Mouse (Mus musculus) midbrain, embryonic 10.5 days (tissue): ENCODE measurements at regions not wholly inside any gene's neighbourhood (a gene's known extent, or its start where the extent isn't known, plus 50 kb on each side); places are given as distances from the start of the nearest gene placed in this dataset.
A peak's percentile ranks its signal among the peaks of the same experiment; 100 is the strongest.
"Not testable (repeated sequence)": the region's sequence is repeated elsewhere in the genome, so short reads cannot be mapped to it uniquely, and the experiment has no call there.

Experiments
- DNase-seq: peaks from one replicate; pipeline ENCODE4 v3.0.0-alpha.2; 2017; ENCODE audit warnings: low spot score
- H3K27ac ChIP-seq: fragments of 300-500 bp; sonication (generic); replicated peaks from 2 replicates; pipeline ENCODE4 v1.5.1; 2016; ENCODE audit warnings: mild to moderate bottlenecking
- H3K27me3 ChIP-seq: fragments of 300-500 bp; sonication (generic); 2 replicates; pipeline ENCODE4 v1.6.1; 2016; ENCODE audit warnings: low read depth, mild to moderate bottlenecking; ENCODE audit not compliant: poor library complexity, severe bottlenecking
- H3K36me3 ChIP-seq: fragments of 300-500 bp; sonication (generic); 2 replicates; pipeline ENCODE4 v1.6.1; 2016; ENCODE audit warnings: mild to moderate bottlenecking, moderate library complexity
- H3K4me1 ChIP-seq: fragments of 300-500 bp; sonication (generic); 2 replicates; pipeline ENCODE4 v1.6.1; 2016
- H3K4me3 ChIP-seq: fragments of 300-500 bp; sonication (generic); 2 replicates; pipeline ENCODE4 v1.5.1; 2016; ENCODE audit warnings: mild to moderate bottlenecking, moderate library complexity
- H3K9me3 ChIP-seq: fragments of 300-500 bp; sonication (generic); replicated peaks from 2 replicates; pipeline ENCODE4 v1.6.1; 2016; ENCODE audit warnings: mild to moderate bottlenecking
- WGBS: fragments of 180-500 bp; shearing (Covaris S2); methylation state at CpG from one replicate; pipeline ENCODE4 v1.1.7; 2016; 5-methylcytosine and 5-hydroxymethylcytosine counted together

- H3K9me3 ChIP-seq, result no peaks in the 10 kb centered on the region
- no peak for DNase-seq
- peaks cover 71% of the 10 kb centered on the region for H3K27me3 ChIP-seq
- H3K4me3 ChIP-seq, result no peak overlapping the region
- 74% methylated on average over 7 of the region's 7 CpGs for WGBS
- H3K36me3 ChIP-seq, result no peaks in the 10 kb centered on the region
- no peak overlapping the region for H3K27ac ChIP-seq
- H3K4me1 ChIP-seq, result peaks cover 5% of the 10 kb centered on the region
Measured at GRCm38 (mm10) chr5:75389433-75389971, 185.2 kb upstream of the Kit start.

DNA sequence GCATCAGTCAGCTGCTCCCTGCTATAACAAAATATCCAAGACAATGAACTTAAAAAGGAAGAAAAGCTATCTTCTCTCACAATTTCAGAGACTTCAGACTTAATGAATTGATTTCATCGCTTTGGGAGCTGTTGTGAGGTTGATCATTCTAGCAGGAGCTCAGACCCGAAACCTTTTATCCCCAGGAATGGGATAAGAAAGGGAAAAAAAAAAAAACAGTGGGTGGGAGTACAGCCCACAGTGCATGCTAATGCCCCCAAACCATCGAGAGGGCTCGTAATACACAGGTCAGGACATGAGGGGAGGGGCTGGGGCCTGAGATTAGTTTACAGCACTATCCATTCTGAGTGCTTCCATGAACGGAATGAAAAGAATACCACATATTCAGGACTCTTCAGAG, 175.9 kb upstream of the Kit start:
- WGBS, result 66% methylated on average over 5 of the region's 5 CpGs
- H3K9me3 ChIP-seq, result no peaks in the 10 kb centered on the region
- H3K4me1 ChIP-seq, result peaks cover 21% of the 10 kb centered on the region
- no peak overlapping the region for H3K4me3 ChIP-seq
- no peaks in the 10 kb centered on the region for H3K36me3 ChIP-seq
- DNase-seq, result no peak
- H3K27ac ChIP-seq, result no peak overlapping the region
- H3K27me3 ChIP-seq, result peaks cover 28% of the 10 kb centered on the region

- Histone ChIP-seq H3K9me3 (no peaks in the 10 kb centered on the region), H3K27ac (no peak overlapping the region), H3K36me3 (no peaks in the 10 kb centered on the region), H3K4me3 (no peak overlapping the region), H3K27me3 (peaks cover 50% of the 10 kb centered on the region), H3K4me1 (peaks cover 32% of the 10 kb centered on the region)
- WGBS, result 34% methylated on average over 3 of the region's 3 CpGs
- DNase-seq, result no peak
Measured at GRCm38 (mm10) chr5:75401734-75402133, 173.0 kb upstream of the Kit start.

DNA sequence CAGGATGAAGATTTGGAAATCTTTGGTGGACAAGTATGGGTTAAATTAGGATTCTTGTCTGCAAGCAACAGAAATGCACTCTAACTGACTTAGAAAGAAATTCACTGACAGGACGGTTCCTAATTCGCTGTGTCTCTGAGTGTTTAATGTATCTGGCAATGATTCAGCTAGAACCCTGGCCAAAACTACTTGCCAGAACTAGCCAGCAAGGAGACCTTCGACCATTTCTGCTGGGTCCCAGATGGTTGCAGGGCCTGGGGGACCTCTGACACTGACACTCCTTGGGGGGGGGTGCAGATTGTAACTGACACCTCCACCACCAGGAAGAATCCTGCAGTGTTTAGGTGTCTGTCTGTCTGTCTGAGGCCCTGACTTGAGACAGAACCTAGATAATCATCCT, 172.1 kb upstream of the Kit start:
- WGBS, result 85% methylated on average over 3 of the region's 3 CpGs
- Histone ChIP-seq H3K36me3 (no peaks in the 10 kb centered on the region), H3K4me1 (peaks cover 41% of the 10 kb centered on the region), H3K27ac (no peak overlapping the region), H3K4me3 (no peak overlapping the region), H3K27me3 (peaks cover 57% of the 10 kb centered on the region), H3K9me3 (no peaks in the 10 kb centered on the region)
- DNase-seq, result no peak

- Histone ChIP-seq H3K36me3 (no peaks in the 10 kb centered on the region), H3K27ac (no peak overlapping the region), H3K4me1 (peaks cover 50% of the 10 kb centered on the region), H3K4me3 (no peak overlapping the region), H3K27me3 (peaks cover 61% of the 10 kb centered on the region), H3K9me3 (no peaks in the 10 kb centered on the region)
- no peak for DNase-seq
- 91% methylated on average over 5 of the region's 5 CpGs for WGBS
Measured at GRCm38 (mm10) chr5:75403531-75403930, 171.2 kb upstream of the Kit start.

DNA sequence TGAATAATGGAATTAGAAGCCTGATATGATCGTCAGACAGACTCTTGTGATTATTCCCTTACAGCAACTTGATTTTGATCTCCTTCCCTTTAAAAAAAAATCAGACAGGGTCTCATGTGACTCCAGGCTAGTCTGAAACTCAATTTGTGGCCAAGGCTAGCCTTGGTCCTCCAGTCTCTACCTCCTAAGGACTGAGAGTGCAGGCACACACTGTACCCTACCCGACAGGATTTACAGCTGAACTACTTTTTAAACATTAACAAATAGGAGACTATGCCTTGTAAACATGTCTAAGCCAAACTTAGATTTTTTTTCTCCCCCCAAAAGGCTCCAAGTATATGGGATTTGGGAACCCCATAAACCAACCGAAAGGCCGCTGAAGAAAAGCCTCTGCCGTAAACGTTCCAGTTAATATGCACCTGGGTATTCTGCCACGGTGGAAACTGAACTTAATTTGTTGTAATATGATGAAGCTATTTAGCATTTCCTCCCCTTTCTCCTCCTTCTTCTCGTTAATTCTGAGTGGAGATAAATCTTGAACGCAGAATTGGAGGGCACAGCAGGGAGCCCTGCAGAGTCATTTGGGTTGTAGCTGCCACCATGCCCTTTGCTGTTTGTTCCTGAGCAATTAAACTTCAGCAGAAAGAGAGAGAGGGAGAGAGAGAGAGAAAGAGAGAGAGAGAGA, 170.0 kb upstream of the Kit start:
- H3K9me3 ChIP-seq, result no peaks in the 10 kb centered on the region
- peaks cover 57% of the 10 kb centered on the region for H3K27me3 ChIP-seq
- H3K4me3 ChIP-seq, result no peak overlapping the region
- H3K4me1 ChIP-seq, result peaks cover 54% of the 10 kb centered on the region
- H3K27ac ChIP-seq, result no peak overlapping the region
- 71% methylated on average over 9 of the region's 9 CpGs for WGBS
- DNase-seq, result no peak
- no peaks in the 10 kb centered on the region for H3K36me3 ChIP-seq

DNA sequence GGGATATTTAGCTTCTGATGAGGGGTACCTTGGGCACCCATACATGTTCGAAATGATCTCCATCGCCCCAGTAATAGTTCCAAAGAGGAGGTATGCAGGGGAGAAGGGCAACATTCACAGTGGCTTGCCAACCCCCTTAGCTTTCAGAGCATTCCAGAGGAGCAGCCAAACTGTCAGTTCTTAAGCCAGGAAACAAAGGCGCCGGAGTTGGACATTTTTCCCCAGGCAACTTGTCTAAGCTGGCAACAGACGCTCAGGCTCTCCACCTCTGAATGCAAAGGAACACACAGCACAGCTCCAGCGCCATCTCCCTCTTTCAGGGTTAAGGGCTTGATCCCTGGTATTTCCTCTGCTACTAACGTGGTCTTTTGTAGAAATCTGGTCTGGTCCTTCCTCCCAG, 169.2 kb upstream of the Kit start:
- DNase-seq, result peak; percentile 33
- H3K4me1 ChIP-seq, result peaks cover 54% of the 10 kb centered on the region
- 45% methylated on average over 7 of the region's 7 CpGs for WGBS
- no peak overlapping the region for H3K27ac ChIP-seq
- H3K4me3 ChIP-seq, result no peak overlapping the region
- H3K27me3 ChIP-seq, result peaks cover 55% of the 10 kb centered on the region
- H3K9me3 ChIP-seq, result no peaks in the 10 kb centered on the region
- no peaks in the 10 kb centered on the region for H3K36me3 ChIP-seq

DNA sequence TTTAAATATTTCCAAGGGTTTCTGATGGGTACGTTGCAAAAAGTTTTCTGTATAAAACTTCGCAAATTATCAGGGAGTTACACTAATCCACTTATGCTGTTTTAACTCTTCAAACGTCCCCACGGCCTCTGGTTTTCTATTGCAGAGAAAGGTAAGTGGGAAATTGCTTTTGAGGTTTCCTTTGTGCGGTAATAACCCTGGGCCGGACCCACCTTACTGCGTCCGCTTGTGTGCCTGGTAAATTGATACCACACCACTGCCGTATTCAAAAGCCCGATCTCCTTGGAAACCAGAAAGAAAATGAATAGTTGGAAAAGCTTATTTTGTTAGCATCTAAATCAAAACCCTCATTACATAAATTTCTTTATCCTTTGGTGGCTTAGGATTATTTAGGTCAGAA, 167.0 kb upstream of the Kit start:
- Histone ChIP-seq H3K27me3 (peaks cover 47% of the 10 kb centered on the region), H3K27ac (no peak overlapping the region), H3K4me3 (no peak overlapping the region), H3K9me3 (no peaks in the 10 kb centered on the region), H3K4me1 (peaks cover 41% of the 10 kb centered on the region), H3K36me3 (no peaks in the 10 kb centered on the region)
- DNase-seq, result no peak
- 52% methylated on average over 10 of the region's 10 CpGs for WGBS

- Histone ChIP-seq H3K27me3 (peaks cover 19% of the 10 kb centered on the region), H3K36me3 (no peaks in the 10 kb centered on the region), H3K4me3 (no peak overlapping the region), H3K27ac (no peak overlapping the region), H3K9me3 (no peaks in the 10 kb centered on the region; the same call in 1 of the 2 replicates), H3K4me1 (peaks cover 25% of the 10 kb centered on the region)
- DNase-seq, result no peak
- 93% methylated on average over 24 of the region's 24 CpGs for whole genome bisulfite sequencing
Measured at GRCm38 (mm10) chr5:75410240-75411186, 164.2 kb upstream of the Kit start.

DNA sequence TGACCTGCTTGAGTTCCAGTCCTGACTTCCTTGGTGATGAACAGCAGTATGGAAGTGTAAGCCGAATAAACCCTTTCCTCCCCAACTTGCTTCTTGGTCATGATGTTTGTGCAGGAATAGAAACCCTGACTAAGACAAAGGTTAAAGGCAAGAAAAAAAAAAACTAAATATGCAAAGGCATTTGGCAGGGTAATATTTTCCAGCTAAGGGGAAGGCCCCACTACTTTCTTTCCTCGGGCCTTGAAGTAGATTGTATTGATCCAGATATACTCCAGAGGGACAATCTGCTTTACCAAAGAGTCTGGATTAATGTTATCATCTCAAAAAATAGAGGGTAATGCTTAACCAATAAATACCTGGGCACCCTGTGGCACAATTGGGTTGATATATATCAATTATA, 155.4 kb upstream of the Kit start:
- H3K36me3 ChIP-seq, H3K4me3 ChIP-seq, DNase-seq, H3K27ac ChIP-seq, H3K27me3 ChIP-seq, H3K4me1 ChIP-seq: not testable (repeated sequence)
- 90% methylated on average over 2 of the region's 2 CpGs for WGBS
- peaks cover 16% of the 10 kb centered on the region; the same call in 1 of the 2 replicates for H3K9me3 ChIP-seq

GRCm38 (mm10) chr5:75432885-75433284, 141.8 kb upstream of the Kit start:
- WGBS, result 84% methylated on average over 2 of the region's 2 CpGs
- Histone ChIP-seq H3K27ac (no peak overlapping the region), H3K9me3 (no peaks in the 10 kb centered on the region), H3K4me1 (peaks cover 11% of the 10 kb centered on the region), H3K4me3 (no peak overlapping the region), H3K36me3 (no peaks in the 10 kb centered on the region), H3K27me3 (no peaks in the 10 kb centered on the region)
- DNase-seq, result no peak

GRCm38 (mm10) chr5:75437924-75438323, 136.8 kb upstream of the Kit start:
- Histone ChIP-seq H3K27ac (no peak overlapping the region), H3K36me3 (no peaks in the 10 kb centered on the region), H3K4me3 (no peak overlapping the region), H3K9me3 (0 out of 2 replicates have a peak, but pooled peaks cover 3% of the 10 kb centered on the region), H3K4me1 (no peaks in the 10 kb centered on the region), H3K27me3 (no peaks in the 10 kb centered on the region)
- WGBS, result 77% methylated on average over 5 of the region's 5 CpGs
- DNase-seq, result no peak
